Mouse (Mus musculus) mouse embryonic stem cell (cell line): Measurements from ENCODE around the gene Cab39.
"Not testable (repeated sequence)": the region's sequence is repeated elsewhere in the genome, so short reads cannot be mapped to it uniquely, and the experiment has no call there.

Experiments
- in situ Hi-C, 2 experiments: fragments of 300-500 bp; cut with MboI; formaldehyde crosslinking; loops; 1 replicate in 1 of 2; 3 replicates in 1 of 2; pipeline ENCODE4 v1.14.3; 2019 to 2020; ENCODE audit warnings: low sequenced_read_pairs in 2 of 2, low pct_unique_long_range_greater_than_20kb in 1 of 2, mixed read lengths in 1 of 2; ENCODE audit not compliant: unreplicated experiment in 1 of 2

The Cab39 gene

GRCm38 (mm10) chr1:85779012-85779411 is 14.2 kb upstream of the Cab39 start:
- in situ Hi-C loops = no loop called here

DNA sequence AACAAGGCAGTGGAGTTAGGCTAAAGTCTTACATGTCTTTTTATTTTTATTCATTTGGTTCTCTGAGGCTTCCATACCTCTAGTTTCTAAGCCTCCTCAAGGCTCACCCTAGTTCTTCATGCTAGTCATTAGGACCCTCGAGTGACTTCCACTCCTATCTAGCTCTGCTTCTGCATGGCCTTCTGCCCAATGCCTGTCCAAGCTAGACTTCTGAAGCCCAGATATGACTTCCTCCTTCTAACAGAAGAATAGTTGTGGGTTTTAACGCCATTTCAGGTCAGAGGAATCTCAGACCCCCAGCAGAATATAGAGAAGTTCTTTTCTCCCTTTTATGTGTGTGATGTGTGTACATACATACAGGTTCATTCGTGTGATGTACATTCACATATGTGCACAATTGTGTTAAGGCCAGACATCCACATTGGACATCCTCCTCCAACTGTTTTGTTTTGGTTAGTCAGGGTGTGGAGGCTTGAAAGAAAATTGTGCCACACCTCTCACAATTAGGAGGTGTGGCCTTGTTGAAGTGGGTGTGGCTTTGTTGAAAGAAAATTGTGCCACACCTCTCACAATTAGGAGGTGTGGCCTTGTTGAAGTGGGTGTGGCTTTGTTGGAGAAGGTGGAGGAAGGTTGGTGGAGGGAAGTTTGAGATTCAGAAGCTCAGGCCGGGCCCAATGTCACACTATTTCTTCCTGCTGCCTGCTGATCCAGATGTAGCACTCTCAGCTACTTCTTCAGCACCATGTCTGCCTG is 13.6 kb upstream of the Cab39 start:
- in situ Hi-C loops = no loop called here

DNA sequence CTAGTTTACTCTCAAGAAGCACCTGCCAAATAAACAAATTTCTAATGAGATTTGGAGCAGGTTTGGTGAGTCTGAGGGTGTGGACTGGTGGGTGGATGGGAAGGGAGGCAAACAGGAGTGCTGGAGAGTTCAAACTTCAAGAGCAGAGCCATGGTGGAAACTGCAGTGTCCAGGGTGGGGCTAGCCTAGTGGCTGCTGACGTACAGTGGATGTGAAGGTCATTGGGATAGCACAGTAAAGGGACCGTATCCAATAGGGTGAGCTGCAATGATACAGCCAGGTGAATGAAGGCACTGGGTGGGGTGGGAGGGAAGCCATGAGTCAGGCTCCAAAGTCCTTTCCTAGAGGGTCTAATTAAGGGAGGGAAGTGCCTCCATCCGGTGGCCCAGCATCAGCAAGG is 2.7 kb upstream of the Cab39 start:
- in situ Hi-C loops = no loop called here

DNA sequence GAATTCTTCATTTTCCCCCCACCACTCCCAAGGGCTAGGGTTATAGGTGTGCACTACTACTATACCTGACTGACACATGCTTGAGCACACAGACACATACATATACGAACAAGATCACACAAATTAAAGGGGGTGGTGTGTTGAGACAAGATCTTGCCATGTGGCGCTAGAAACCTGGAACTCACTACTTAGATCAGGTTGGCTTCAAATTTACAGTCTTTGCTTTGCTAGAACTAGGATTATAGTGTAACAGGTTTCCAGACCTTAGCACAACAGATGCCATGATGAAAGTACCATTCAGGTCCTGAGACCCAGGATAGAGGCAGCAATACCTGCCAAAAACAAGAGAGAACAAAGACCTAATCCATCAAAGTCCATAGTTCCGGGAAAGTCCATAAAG is 1.8 kb upstream of the Cab39 start:
- in situ Hi-C loops = no loop called here

DNA sequence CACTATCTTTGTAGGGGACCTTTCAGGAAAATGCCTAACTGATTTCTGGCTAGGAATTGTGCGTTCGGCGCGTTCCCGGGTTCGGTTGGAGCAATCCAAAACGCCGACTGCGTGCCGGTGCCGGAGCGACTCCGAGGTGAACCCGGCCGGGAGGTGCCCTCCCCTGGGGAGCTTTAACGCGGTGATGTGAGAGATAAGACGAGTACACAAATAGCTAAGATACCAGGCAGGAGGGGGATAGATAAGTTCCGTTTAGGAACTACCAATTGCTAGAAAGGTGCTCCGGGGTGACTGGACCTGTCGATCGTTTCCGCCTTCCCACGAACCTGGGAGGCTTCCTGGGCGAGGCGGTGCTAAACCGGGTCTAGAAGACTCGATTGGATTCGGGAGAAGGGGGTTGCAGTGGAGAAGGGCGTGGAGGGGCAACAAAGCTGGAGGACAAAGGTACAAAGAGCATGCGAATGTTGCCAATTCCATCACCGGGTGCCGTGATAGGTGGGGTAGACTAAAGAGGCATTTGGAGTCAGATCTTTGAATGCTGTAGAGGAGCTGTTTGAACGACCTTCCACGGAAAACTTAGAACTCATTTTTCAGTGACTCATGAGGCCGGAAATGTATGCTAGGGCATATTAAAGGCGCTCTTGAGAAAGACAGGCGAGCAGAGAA is 998 bp downstream of the Cab39 start:
- in situ Hi-C loops = no loop called here

GRCm38 (mm10) chr1:85795196-85795595 is 2.0 kb downstream of the Cab39 start:
- in situ Hi-C loops = no loop called here

GRCm38 (mm10) chr1:85799776-85800175 is 6.5 kb downstream of the Cab39 start:
- in situ Hi-C loops = no loop called here

DNA sequence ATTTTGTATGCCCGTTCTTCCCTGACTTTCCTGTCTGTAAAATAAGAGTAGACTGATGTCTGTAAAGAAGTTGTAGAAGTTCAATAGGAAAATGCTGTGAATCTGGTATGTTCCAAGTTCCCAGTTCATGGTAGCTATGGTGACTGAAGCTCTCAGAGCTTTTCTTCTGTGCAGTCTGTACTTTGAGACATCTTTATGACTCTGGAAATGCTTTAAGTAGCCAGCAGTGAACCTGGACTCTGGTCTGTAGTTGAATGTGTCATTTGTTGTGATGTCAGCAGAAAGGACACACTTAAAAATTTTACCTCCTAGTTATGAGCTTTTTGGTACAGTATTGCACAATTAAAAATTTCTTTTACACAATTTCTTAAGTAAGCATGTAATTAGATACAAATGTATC is 9.3 kb downstream of the Cab39 start:
- in situ Hi-C loops = no loop called here

GRCm38 (mm10) chr1:85804551-85804950 is 11.3 kb downstream of the Cab39 start:
- in situ Hi-C loops = no loop called here

GRCm38 (mm10) chr1:85809256-85809655 is 16.0 kb downstream of the Cab39 start:
- in situ Hi-C loops = no loop called here

DNA sequence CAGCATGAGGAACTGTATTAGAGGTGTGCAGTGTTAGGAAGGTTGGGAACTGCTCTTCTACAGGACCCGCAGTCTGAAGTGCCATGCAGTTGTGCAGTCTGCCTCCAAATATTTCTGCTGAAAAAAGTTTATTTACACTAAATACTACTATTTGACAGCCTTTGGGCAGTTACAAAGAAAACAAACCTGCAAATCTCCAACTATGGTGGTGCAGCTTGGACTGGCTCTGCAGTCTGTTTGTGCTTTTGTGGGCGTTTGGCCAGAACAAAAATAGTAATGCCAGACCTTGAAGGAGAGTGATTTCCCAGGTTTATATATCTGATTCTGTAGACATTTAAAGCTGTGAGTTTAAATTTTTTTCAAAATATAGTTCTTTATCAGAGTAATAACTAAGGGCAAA is 17.1 kb downstream of the Cab39 start:
- in situ Hi-C loops = no loop called here

DNA sequence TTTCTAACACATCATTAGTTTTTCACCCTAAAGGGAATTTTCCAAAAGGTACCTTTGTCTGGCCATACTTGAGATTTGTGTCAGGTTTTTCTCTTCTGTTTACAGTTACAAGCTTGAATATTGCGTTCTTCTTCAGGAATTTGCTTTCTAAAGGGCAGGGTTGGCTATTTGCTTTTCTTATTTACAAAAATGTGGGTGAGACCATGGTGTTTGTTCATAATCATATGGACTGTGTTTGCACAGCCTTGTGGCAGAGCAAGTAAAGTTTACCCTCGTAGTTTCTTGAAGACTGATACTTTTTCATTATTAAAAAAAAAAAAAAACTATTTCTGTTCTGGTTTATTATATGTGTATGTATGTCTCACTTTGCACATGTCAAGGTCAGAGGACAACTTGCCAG is 17.5 kb downstream of the Cab39 start:
- in situ Hi-C loops = no loop called here

- in situ Hi-C loops = not testable (repeated sequence)
Observed at GRCm38 (mm10) chr1:85814213-85814612, 21.0 kb downstream of the Cab39 start.

- in situ Hi-C loops = no loop called here
Observed at GRCm38 (mm10) chr1:85818121-85818520, 24.9 kb downstream of the Cab39 start.

GRCm38 (mm10) chr1:85819695-85820094 is 26.5 kb downstream of the Cab39 start:
- in situ Hi-C loops = no loop called here

DNA sequence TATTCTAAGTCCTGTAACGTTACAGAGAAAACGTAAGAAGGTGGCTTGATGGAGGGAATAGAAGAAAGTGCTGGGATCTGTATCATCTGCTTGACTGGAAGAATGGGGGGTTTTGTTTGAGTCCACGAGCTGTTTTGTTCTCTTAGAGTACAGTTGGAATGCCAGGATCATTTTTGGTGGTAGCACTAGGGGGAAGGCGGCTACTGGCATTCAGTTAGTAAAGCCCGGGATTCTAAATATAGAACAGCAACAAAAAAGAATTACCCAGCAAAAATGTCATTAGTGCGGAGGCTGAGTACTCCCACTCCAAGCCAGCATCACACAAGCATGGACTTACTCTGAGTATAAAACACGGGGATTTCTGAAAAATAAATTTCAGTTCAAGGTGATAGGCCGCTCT is 29.0 kb downstream of the Cab39 start:
- in situ Hi-C loops = no loop called here

DNA sequence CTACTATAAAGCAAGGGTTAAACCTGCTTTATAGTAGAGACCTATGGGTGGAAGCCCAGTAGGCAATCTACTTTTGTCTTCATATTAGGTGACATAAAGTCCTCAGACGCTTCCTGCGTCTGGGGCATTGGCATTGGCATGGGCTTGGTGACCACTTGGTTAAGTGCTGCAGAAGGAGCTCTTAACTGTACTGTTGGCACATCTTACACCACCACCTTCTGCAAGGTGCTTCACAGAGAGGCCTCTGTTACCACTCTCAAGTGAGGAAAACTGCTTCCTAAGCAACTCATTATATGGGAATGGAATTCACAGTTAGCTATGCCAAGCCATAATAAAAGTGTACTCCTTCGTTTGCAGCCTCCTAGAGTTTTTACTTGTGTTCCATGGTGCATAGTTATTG is 31.7 kb downstream of the Cab39 start:
- in situ Hi-C loops = no loop called here

GRCm38 (mm10) chr1:85827166-85827565 is 33.9 kb downstream of the Cab39 start:
- in situ Hi-C loops = no loop called here

GRCm38 (mm10) chr1:85829016-85829415 is 35.8 kb downstream of the Cab39 start:
- in situ Hi-C loops = no loop called here

DNA sequence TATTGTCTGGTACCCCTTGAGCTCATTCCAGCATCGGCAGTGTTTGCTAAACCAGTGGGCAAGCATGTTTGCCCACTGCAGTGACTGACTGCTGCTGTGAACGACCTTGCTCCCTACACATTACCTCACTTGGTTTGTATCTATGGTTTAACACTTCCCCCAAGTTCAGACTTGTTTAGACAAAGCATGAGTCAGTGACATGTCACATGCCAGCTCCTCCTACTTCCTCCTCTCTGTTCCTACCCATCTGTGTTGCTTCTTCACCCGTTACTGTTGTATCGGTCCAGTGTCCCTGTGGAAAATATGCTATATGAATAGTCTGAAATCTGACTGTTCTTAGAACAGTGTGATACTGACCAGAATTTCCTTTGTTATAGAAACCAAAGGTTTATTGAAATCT is 44.8 kb downstream of the Cab39 start:
- in situ Hi-C loops = no loop called here
